ENCODE assay signal across 26 mouse cellular contexts in the genomic region with DNA sequence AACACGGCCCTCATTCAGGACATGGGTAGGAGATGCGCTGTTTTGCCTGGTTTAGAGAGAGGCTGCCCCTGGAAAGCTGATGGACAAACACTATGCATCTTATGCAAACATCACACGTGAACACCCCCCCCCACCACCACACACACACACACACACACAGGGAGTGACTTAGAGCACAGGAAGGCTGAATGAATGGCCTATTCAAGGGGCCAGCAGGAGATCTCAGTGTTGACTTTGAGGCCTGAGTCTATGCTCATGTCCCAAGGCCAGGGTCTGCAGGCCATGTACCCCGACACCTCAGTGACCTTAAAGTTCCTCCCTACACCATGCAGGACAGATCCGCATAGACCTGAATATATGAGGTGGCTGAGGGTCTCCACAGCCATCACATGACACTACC. TPM values are rescaled to one million over a fixed set of nuclear protein-coding genes. Genes with fewer than 3 reads are reported as not detected.
DNase-seq lines count a peak whose midpoint lies in the region; ATAC-seq and TF ChIP-seq lines count a peak whose summit lies in the region.
"Had no signal": no experiment of that assay in that cellular context is flagged by ENCODE, and none has a peak within 500 bp of the region (broad histone marks: within the 10 kb centered on the region; RNA-seq: fewer than 3 reads in every experiment).

No protein-coding gene starts in this region.

- DNase-seq in kidney, postnatal 36 days, result no peak
- DNase-seq in left cerebral cortex, postnatal 4 days, result no peak
- DNase-seq: adrenal gland, adult 2 months; adrenal gland, postnatal 36 days; B cell, adult 2 months; gastrocnemius, postnatal 36 days; heart, adult 18-20 months; heart, postnatal 4 days; lung, postnatal 14 days; right cerebral cortex, postnatal 4 days had no signal

- H3K27ac ChIP-seq in kidney, embryonic 15.5 days, result peak overlapping the region; percentile 57
- no peak overlapping the region for H3K27ac ChIP-seq in intestine, postnatal 0 days (ENCODE audit: low read depth, low read length)
- H3K27ac ChIP-seq: embryonic facial prominence, embryonic 10.5 days; embryonic facial prominence, embryonic 15.5 days; forebrain, embryonic 12.5 days; hindbrain, embryonic 13.5 days; layer of hippocampus, adult 2 months; left cerebral cortex, adult 2 months; limb, embryonic 15.5 days; liver, embryonic 14.5 days; midbrain, embryonic 12.5 days; neural tube, embryonic 13.5 days had no signal

- no peak overlapping the region for H3K4me2 ChIP-seq in kidney, embryonic 15.5 days
- no peak overlapping the region for H3K4me2 ChIP-seq in intestine, postnatal 0 days (replicated peaks; ENCODE audit: low read depth)
- H3K4me2 ChIP-seq: embryonic facial prominence, embryonic 15.5 days; forebrain, embryonic 12.5 days; heart, embryonic 12.5 days; hindbrain, embryonic 13.5 days; limb, embryonic 15.5 days; lung, embryonic 14.5 days; midbrain, embryonic 12.5 days; neural tube, embryonic 13.5 days had no signal

- no peak overlapping the region for H3K9ac ChIP-seq in kidney, embryonic 15.5 days
- no peak overlapping the region for H3K9ac ChIP-seq in intestine, postnatal 0 days (ENCODE audit: low read depth, low read length)
- H3K9ac ChIP-seq: embryonic facial prominence, embryonic 15.5 days; forebrain, embryonic 12.5 days; heart, embryonic 12.5 days; hindbrain, embryonic 13.5 days; limb, embryonic 15.5 days; liver, embryonic 14.5 days; lung, embryonic 14.5 days; midbrain, embryonic 12.5 days; neural tube, embryonic 13.5 days had no signal

- H3K4me1 ChIP-seq in kidney, embryonic 15.5 days, result peaks cover 25% of the 10 kb centered on the region
- peaks cover 100% of the 10 kb centered on the region for H3K4me1 ChIP-seq in megakaryocyte, embryonic 14.5 days
- H3K4me1 ChIP-seq in intestine, postnatal 0 days (replicated peaks; ENCODE audit: control insufficient read depth, insufficient read depth, low read length), result no peaks in the 10 kb centered on the region
- H3K4me1 ChIP-seq: forebrain, embryonic 12.5 days; hindbrain, embryonic 13.5 days; midbrain, embryonic 12.5 days; neural tube, embryonic 13.5 days had no signal

- intact Hi-C loops in left cerebral cortex, postnatal 4 days (cut with DNase I), result no loop called here

- no peak overlapping the region for H3K4me3 ChIP-seq in kidney, embryonic 15.5 days (replicated peaks)
- H3K4me3 ChIP-seq in megakaryocyte, embryonic 14.5 days (replicated peaks), result peak overlapping the region; percentile 14
- no peak overlapping the region for H3K4me3 ChIP-seq in intestine, postnatal 0 days (ENCODE audit: low read depth, low read length)
- H3K4me3 ChIP-seq: embryonic facial prominence, embryonic 10.5 days; embryonic facial prominence, embryonic 15.5 days; forebrain, embryonic 12.5 days; heart, embryonic 12.5 days; hindbrain, embryonic 13.5 days; layer of hippocampus, adult 2 months; left cerebral cortex, adult 2 months; limb, embryonic 15.5 days; midbrain, embryonic 12.5 days; neural tube, embryonic 13.5 days had no signal

- no peaks in the 10 kb centered on the region for H3K9me3 ChIP-seq in kidney, embryonic 15.5 days (replicated peaks)
- no peaks in the 10 kb centered on the region for H3K9me3 ChIP-seq in megakaryocyte, embryonic 14.5 days
- H3K9me3 ChIP-seq in intestine, postnatal 0 days (ENCODE audit: control insufficient read depth), result no peaks in the 10 kb centered on the region
- H3K9me3 ChIP-seq: embryonic facial prominence, embryonic 10.5 days; embryonic facial prominence, embryonic 15.5 days; forebrain, embryonic 12.5 days; heart, embryonic 12.5 days; hindbrain, embryonic 13.5 days; limb, embryonic 15.5 days; midbrain, embryonic 12.5 days; neural tube, embryonic 13.5 days had no signal

- no peak for ATAC-seq in kidney, embryonic 15.5 days (replicated peaks; ENCODE audit: low FRiP score)
- ATAC-seq in megakaryocyte, adult 5-6 weeks (ENCODE audit: poor library complexity, severe bottlenecking), result no peak
- 0 out of 2 replicates have a peak, but pooled peaks have one; percentile 3 for ATAC-seq in intestine, postnatal 0 days

- no peak for TF ChIP-seq CTCF in intestine, postnatal 0 days (IDR thresholded peaks at IDR 0.05; ENCODE audit: low read depth)

- H3K36me3 ChIP-seq in kidney, embryonic 15.5 days, result peaks cover 49% of the 10 kb centered on the region
- peaks cover 91% of the 10 kb centered on the region for H3K36me3 ChIP-seq in megakaryocyte, embryonic 14.5 days (replicated peaks; ENCODE audit: low read length)
- H3K36me3 ChIP-seq in intestine, postnatal 0 days (ENCODE audit: control insufficient read depth, insufficient read depth), result peaks cover 49% of the 10 kb centered on the region

- no peaks in the 10 kb centered on the region for H3K27me3 ChIP-seq in kidney, embryonic 15.5 days
- no peaks in the 10 kb centered on the region for H3K27me3 ChIP-seq in megakaryocyte, embryonic 14.5 days (replicated peaks)
- H3K27me3 ChIP-seq in intestine, postnatal 0 days (replicated peaks; ENCODE audit: control insufficient read depth, insufficient read depth, low read length), result no peaks in the 10 kb centered on the region
- H3K27me3 ChIP-seq: embryonic facial prominence, embryonic 15.5 days; forebrain, embryonic 12.5 days; heart, embryonic 12.5 days; hindbrain, embryonic 13.5 days; limb, embryonic 15.5 days; midbrain, embryonic 12.5 days; neural tube, embryonic 13.5 days had no signal

- 90% methylated on average over 5 of the region's 5 CpGs for WGBS in kidney, embryonic 15.5 days
- WGBS in intestine, postnatal 0 days, result 67% methylated on average over 5 of the region's 5 CpGs

RNA-seq across cellular contexts. Expression of a gene that starts 43.7 kb away (rescaled TPM):
- polyA plus RNA-seq in kidney, embryonic 15.5 days (2015; fragmentation: Nextera tagmentation; extraction: Ambion mirVana), result 12.5 and 12.7 TPM in 2 replicates
- 11.0 and 13.6 TPM in 2 replicates for polyA plus RNA-seq in megakaryocyte, embryonic 14.5 days (2012; ENCODE audit: insufficient read depth, low replicate concordance)
- 26.1 and 37.9 TPM in 2 replicates for total RNA-seq in megakaryocyte, adult 5-6 weeks (2015)
- 26.9 and 29.1 TPM in 2 replicates for total RNA-seq in megakaryocyte, adult 5-6 weeks (2017)
- 28.1 and 32.1 TPM in 2 replicates for polyA plus RNA-seq in intestine, postnatal 0 days (2015; fragmentation: Nextera tagmentation; extraction: Ambion mirVana)
- total RNA-seq in left cerebral cortex, postnatal 4 days (2021), result 10 to 100 TPM; 85.8 to 86.5 TPM
